Mouse (Mus musculus) monocyte, adult 2 months (primary cell): ENCODE results near the gene Panx2.
A peak's percentile ranks its signal among the peaks of the same experiment; 100 is the strongest.

Experiments used
- DNase-seq, 2 experiments: peaks; one replicate each; pipeline ENCODE4 v3.0.0; 2022; ENCODE audit warnings: low spot score in 2 of 2, low read depth in 1 of 2

Panx2 gene

DNA sequence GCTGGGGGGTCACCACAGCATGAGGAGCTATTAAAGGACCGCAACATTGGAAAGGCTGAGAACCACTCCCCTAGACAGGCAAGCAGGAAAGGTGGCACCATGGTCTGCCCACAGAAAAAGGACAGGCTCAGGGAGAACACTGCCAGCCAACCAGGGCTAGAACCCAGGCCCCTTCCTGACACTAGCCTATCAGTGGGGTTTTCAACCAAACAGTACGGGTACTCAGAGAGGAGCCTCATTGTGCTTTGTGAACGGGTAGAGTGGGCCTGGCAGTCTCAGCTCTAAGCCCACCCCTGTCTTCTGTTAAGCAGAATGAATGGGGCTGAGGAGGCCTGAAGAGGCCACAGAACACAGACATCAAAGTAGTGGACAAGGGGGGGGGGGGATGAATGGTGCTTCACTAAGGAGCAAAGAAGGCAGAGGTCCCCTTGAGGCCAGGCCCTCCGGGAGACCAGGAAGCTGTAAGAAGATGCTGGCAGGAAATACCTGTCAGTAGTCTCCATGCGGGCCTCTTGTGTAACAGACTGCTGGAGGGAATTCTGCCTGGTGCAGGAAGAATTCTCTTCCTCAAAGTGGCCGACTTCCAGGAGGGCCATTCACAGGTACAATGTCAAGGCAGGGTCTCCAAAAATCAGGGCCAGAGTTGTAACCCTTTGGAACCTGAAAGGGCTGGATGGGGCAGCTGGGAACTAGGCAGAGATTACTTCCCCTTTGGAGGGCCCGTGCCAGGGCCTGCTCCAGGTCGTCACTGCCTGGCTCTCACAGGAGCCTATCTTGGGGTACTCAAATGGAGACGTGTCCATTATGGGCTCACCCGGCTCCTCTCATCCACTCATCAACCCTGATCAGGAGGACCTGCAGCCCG is 15.3 kb downstream of the Panx2 start, which contains the start of gene Trabd:
TSS of gene Trabd (plus strand) at position 512 of the 865 bp plus-strand sequence.
- DNase-seq: peak; percentile 17 to 39

DNA sequence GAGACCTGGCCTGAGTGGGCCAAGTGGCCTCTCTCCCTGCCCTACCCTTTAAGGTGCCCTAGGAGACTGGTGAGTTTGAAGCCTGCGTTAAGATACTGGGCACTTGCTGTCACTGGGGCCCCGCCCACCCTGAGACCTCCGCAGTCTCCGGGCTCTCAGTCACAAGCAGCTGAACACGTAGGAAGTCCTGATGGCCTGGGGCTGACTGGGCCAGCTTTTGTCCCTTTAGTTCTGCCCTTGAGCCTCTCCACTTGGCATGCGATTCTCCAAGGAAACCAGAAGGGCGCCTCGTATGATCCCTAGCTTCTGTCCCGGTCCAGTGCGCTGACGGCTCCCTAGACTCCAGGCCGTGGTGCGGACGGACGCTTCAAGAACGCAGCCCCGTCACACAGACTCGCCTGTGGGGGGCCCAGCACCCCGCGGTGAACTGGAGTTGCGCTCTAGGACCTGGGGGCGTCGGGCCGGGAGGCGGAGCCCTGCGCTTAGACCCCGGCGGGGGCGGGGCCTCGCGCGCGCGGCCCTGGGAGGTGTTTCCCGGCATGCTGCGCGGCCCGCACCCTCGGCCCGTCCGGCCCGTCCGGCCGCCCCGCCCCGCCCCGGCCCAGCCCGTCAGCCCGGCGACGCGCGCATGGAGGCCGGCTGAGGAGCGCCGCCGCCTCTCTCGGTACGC is 16.1 kb downstream of the Panx2 start:
- peak; percentile 31 to 62 for DNase-seq

DNA sequence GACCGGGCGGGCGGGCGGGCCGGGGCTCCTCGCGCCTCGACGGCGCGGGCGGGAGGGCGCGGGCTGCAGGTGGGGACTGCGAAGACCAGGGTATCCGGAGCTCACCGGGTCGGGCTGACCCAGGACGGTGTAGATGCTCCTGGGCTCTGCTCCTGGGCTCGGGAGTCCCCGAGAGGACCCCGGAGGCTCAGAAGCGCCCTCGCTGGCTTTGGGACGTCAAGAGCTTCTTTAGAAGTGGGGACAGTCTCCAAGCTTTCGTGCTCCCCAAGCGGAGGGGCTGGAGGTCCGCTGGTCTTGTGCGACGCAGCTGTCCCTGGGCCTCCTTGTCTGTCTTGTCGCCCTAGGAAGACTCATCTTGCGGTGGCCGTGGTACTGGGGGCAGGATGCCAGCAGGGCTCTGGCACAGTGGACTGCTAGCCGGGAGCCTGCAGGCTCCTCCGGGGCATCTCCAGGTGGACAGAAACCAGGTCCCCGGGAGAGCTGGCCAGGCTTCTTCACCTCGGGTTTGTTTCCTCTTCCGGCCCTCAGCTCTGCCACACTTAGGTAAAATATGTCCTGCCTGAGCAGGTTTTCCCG is 16.7 kb downstream of the Panx2 start:
- no peak for DNase-seq

GRCm38 (mm10) chr15:89078208-89078836 is 18.8 kb downstream of the Panx2 start:
- peak; percentile 24 to 56 for DNase-seq

DNA sequence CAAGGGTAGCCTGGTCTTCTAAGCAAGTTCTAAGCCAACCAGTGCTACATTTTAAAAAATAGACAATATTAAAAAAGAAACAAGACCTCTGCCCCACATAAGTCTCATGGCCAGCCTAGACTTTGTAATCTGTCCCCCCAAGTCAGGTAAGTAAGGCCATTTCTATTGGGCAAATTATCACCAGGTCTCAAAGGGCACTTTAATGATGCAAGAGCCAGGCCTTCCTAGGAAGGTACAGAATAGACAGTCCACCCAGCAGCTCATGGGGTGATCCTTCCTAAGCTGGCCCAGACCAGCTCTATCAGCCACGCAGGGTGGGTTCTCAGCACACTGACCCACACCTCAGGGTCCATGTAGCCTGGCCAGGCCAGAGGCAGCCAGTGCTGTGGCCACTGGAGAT is 24.4 kb downstream of the Panx2 start:
- DNase-seq: no peak

DNA sequence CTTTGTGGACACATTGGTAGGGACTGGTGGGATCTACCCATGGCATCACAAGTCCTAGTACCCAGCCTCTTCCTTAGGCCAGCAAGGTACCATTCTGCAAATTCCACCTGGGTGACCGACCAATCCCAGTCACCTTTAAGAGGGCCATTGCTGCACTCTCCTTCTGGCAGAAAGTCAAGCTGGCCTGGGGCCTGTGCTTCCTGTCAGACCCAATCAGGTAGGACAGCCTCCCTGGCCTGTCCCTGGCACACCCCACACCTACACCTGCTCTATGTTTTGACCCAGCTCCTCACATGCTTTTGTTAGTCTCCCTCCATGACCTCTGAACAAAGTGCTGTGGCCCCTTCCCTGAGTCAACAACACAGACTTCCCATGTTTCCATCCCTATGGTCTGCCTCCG is 25.3 kb downstream of the Panx2 start:
- no peak for DNase-seq

- peak; percentile 26 to 53 for DNase-seq
These were observed 29.2 kb downstream of the Panx2 start, which contains the start of gene Selenoo for GRCm38 (mm10) chr15:89088607-89089247. Gene Selenoo, plus strand, starts transcription at chr15:89089084.

DNA sequence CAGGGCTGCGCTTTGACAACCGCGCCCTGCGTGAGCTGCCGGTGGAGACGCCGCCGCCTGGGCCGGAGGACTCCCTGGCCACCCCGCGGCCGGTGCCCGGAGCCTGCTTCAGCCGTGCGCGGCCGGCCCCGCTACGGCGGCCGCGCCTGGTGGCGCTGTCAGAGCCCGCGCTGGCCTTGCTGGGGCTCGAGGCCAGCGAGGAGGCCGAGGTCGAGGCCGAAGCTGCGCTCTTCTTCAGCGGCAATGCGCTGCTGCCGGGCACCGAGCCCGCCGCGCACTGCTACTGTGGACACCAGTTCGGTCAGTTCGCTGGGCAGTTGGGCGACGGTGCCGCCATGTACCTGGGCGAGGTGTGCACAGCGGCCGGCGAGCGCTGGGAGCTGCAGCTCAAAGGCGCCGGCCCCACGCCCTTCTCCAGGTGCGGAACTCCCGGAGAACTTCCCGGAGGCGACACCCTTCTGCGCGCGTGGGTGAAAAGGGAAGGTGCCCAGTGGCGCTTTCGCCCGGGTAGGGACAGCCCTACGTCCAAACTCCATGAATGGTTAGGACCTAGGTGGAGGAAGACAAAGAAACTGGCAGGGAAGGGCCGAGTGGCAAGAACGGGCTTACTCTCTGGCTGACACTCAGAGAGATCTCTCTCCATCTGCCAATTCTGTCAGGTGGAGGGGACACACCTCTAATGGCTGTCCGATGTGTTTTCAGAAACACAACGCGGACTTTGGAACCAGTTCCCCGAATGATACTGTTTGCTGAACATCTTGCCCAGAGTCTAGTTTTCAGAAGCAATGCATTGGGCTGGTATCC is 29.9 kb downstream of the Panx2 start:
- no peak for DNase-seq

GRCm38 (mm10) chr15:89090662-89091061 is 31.1 kb downstream of the Panx2 start:
- DNase-seq: no peak

- DNase-seq: no peak
These were observed 32.6 kb downstream of the Panx2 start for GRCm38 (mm10) chr15:89092181-89092580.

DNA sequence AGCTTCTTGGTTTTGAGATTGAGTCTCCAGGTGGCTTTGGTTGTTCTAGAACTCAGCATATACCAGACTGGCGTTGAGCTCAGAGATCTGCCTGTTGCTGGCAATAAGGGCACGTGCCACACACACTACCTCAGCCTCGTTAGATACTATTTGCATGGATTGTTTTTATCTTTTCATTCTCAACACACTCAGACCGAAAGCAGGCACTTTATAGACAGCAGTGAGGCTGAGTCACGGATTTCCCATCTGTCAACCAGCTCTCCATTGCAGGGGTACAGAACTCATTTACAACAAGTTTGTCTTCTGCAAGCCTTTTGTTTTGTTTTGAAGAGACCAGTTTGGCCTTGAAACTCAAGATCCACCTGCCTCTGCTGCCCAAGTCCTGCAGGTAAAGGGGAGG is 37.9 kb downstream of the Panx2 start:
- no peak for DNase-seq

GRCm38 (mm10) chr15:89098616-89099015 is 39.1 kb downstream of the Panx2 start:
- no peak for DNase-seq

DNA sequence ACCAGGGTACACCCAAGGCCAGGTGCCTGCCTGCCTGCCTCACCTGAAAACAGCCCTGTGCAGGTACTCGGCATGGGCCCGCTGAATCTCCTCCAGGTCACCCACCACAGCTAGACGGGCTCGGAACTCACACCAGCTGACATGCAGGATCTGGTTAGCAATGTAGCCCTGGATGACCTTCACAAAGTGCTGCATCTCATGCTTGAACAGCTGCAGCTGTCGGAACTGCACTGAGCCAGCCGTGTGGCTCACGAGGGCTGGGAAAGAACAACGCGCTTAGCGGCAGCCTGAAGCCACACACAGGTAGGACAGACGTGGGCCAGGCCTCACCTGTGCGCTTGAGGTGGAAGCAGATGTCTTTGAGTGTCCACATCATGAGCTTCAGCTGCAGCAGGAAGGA is 41.3 kb downstream of the Panx2 start:
- DNase-seq: no peak

DNA sequence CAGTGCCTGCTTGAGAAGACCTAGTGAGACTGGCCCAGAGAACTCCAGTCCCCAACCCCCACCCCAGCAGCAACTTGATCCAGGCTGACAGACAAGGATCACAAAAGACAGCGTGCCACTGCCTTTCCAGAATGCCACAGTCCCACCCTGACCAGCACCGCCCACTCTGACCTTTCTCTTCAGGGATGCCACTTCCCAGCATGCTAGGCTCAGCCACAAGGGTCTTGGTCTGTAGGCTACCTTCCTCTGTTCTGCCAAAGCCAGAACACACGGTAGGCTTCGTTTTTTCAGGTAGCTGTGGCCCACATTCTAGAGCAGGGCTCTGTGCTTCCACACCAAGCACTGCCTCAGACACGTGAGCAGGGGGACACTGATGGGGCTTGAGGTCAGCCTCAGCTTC is 43.1 kb downstream of the Panx2 start:
- DNase-seq: no peak

DNA sequence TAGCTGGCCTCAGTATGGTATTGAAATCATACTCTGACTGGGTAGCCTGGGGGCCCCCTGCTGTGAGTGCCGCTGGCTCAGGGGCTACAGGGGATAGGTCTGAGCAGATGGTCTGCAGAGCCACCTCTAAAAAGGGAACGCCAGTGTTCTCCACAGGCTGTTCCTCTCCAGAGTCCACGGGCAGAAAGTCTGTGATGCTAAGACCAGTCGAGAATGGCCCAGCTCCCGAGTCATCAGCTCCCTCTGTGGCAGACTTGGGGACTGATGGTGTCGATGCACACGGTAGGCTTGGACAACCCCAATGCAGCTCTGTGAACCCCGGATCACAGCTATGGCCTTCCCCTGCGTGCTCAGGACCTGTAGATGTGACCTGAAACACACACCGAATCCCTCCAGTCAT is 44.4 kb downstream of the Panx2 start:
- DNase-seq: no peak

GRCm38 (mm10) chr15:89104425-89104824 is 44.9 kb downstream of the Panx2 start:
- DNase-seq: no peak

GRCm38 (mm10) chr15:89106073-89106472 is 46.5 kb downstream of the Panx2 start:
- no peak for DNase-seq

DNA sequence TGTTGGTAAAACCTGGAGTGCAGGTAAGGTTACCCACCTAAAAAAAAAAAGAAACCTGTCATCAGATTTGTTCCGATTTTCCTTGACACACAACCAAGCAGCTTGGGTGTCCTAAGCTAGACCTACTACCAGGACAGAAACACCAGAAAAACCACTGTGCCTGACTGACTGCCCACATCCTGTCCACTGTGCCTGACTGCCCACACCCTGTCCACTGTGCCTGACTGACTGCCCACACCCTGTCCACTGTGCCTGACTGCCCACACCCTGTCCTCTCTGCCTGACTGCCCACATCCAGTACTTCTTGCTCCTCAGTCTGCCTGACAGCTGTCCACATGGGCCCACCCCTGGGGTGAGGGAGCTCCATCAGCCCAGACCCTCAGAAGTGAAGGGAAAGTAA is 47.4 kb downstream of the Panx2 start:
- no peak for DNase-seq

DNA sequence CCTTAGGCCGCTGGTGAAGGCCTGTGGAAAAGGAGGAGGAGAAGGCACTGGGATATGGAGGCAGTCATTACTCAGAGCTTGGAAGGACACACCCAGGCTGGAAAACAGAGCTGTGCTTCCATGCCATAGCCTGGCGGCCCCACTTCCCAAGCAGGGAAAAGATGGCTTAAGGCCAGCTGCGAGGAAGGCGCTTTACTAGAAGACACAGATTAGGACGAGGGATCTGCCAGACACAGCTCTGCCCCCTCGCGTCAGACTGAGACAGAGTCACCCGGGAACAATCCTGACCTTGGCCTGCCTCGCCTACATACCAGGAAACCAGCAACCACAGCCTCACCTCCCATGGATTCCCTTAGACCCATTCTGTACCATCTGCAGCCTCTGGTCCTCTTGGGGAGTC is 50.6 kb downstream of the Panx2 start:
- no peak for DNase-seq

GRCm38 (mm10) chr15:89118007-89118406 is 58.5 kb downstream of the Panx2 start:
- no peak for DNase-seq
